Comparison of ENCODE assay signal across 14 mouse cellular contexts in genomic region chr13:3679098-3679497, GRCm38 (mm10).
"Had no signal": no experiment of that assay in that cellular context is flagged by ENCODE, and none has a peak within 500 bp of the region (broad histone marks: within the 10 kb centered on the region; RNA-seq: fewer than 3 reads in every experiment).

No protein-coding gene starts in this region.

- H3K9ac ChIP-seq: limb, embryonic 12.5 days; liver, embryonic 13.5 days; liver, postnatal 0 days; lung, embryonic 15.5 days; midbrain, embryonic 15.5 days; stomach, embryonic 15.5 days had no signal

- H3K9me3 ChIP-seq: liver, embryonic 13.5 days; lung, embryonic 15.5 days; midbrain, embryonic 10.5 days; midbrain, embryonic 15.5 days; stomach, embryonic 15.5 days had no signal

- ATAC-seq: liver, postnatal 0 days; midbrain, embryonic 15.5 days had no signal

- H3K4me1 ChIP-seq: liver, embryonic 13.5 days; lung, embryonic 15.5 days; midbrain, embryonic 10.5 days; midbrain, embryonic 15.5 days; stomach, embryonic 15.5 days had no signal

- H3K27me3 ChIP-seq: limb, embryonic 12.5 days; liver, embryonic 13.5 days; lung, embryonic 15.5 days; midbrain, embryonic 15.5 days; stomach, embryonic 15.5 days had no signal

- H3K36me3 ChIP-seq: limb, embryonic 12.5 days; liver, embryonic 13.5 days; lung, embryonic 15.5 days; midbrain, embryonic 10.5 days; midbrain, embryonic 15.5 days; stomach, embryonic 15.5 days had no signal

- H3K4me2 ChIP-seq: limb, embryonic 12.5 days; liver, embryonic 13.5 days; lung, embryonic 15.5 days; midbrain, embryonic 15.5 days; stomach, embryonic 15.5 days had no signal

- H3K27ac ChIP-seq: kidney, postnatal 0 days; layer of hippocampus, adult 2 months; limb, embryonic 12.5 days; liver, embryonic 13.5 days; lung, embryonic 15.5 days; midbrain, embryonic 10.5 days; midbrain, embryonic 15.5 days; stomach, embryonic 15.5 days had no signal

- H3K4me3 ChIP-seq: layer of hippocampus, adult 2 months; limb, embryonic 12.5 days; liver, embryonic 13.5 days; lung, embryonic 15.5 days; midbrain, embryonic 10.5 days; midbrain, embryonic 15.5 days; stomach, embryonic 15.5 days had no signal

- DNase-seq: kidney, adult 9 months; kidney, postnatal 36 days; liver; liver, embryonic 13.5 days; liver, postnatal 0 days; right cerebral cortex, postnatal 14 days; thymus, postnatal 36 days had no signal
